Mouse (Mus musculus): ENCODE results near the gene Scfd2. TPM values are rescaled to one million over a fixed set of nuclear protein-coding genes. Genes with fewer than 3 reads are reported as not detected.
A peak's percentile ranks its signal among the peaks of the same experiment; 100 is the strongest.

Gene Scfd2
- polyA plus RNA-seq, 1 experiment from 2014 or later = 17.2 TPM

- 72% methylated on average over 5 of the region's 5 CpGs for WGBS
- no peak for ATAC-seq (ENCODE audit: insufficient number of reproducible peaks, insufficient read depth, low FRiP score, low TSS enrichment, low read depth)
Observed at GRCm38 (mm10) chr5:74361531-74361930, 170.0 kb downstream of the Scfd2 start.

GRCm38 (mm10) chr5:74358033-74358432 lies 173.5 kb downstream of the Scfd2 start:
- Histone ChIP-seq H3K4me1 (peaks cover under 1% of the 10 kb centered on the region; the same call in 1 of the 2 replicates), H3K9ac (no peak overlapping the region), H3K27me3 (no peaks in the 10 kb centered on the region), H3K9me3 (no peaks in the 10 kb centered on the region), H3K36me3 (no peaks in the 10 kb centered on the region), H3K27ac (no peak overlapping the region), H3K4me3 (no peak overlapping the region), H3K4me2 (no peak overlapping the region)
- no peak for ATAC-seq (ENCODE audit: insufficient number of reproducible peaks, insufficient read depth, low FRiP score, low TSS enrichment, low read depth)
- 85% methylated on average over 8 of the region's 8 CpGs for WGBS

More at GRCm38 (mm10) chr5:74361531-74361930, 170.0 kb downstream of the Scfd2 start:
- Histone ChIP-seq H3K9me3 (no peaks in the 10 kb centered on the region), H3K36me3 (no peaks in the 10 kb centered on the region), H3K27ac (no peak overlapping the region), H3K9ac (no peak overlapping the region), H3K4me2 (no peak overlapping the region), H3K27me3 (no peaks in the 10 kb centered on the region), H3K4me1 (peaks cover 15% of the 10 kb centered on the region), H3K4me3 (no peak overlapping the region)

- Histone ChIP-seq H3K4me3 (no peak overlapping the region), H3K36me3 (no peaks in the 10 kb centered on the region), H3K9me3 (no peaks in the 10 kb centered on the region), H3K27ac (no peak overlapping the region), H3K4me1 (no peaks in the 10 kb centered on the region), H3K4me2 (no peak overlapping the region), H3K9ac (no peak overlapping the region), H3K27me3 (no peaks in the 10 kb centered on the region)
- WGBS = 73% methylated on average over 2 of the region's 2 CpGs
- no peak for ATAC-seq (ENCODE audit: insufficient number of reproducible peaks, insufficient read depth, low FRiP score, low TSS enrichment, low read depth)
Observed at GRCm38 (mm10) chr5:74355416-74356177, 176.0 kb downstream of the Scfd2 start.

- H3K4me2 ChIP-seq = no peak overlapping the region
- H3K27me3 ChIP-seq = no peaks in the 10 kb centered on the region
- H3K27ac ChIP-seq = no peak overlapping the region
- no peaks in the 10 kb centered on the region for H3K9me3 ChIP-seq
- no peaks in the 10 kb centered on the region for H3K36me3 ChIP-seq
- H3K4me1 ChIP-seq = peaks cover 9% of the 10 kb centered on the region; the same call in 1 of the 2 replicates
- ATAC-seq (ENCODE audit: insufficient number of reproducible peaks, insufficient read depth, low FRiP score, low TSS enrichment, low read depth) = no peak
- H3K4me3 ChIP-seq = no peak overlapping the region
- no peak overlapping the region for H3K9ac ChIP-seq
- whole genome bisulfite sequencing = 69% methylated on average over 4 of the region's 4 CpGs
Observed at GRCm38 (mm10) chr5:74350909-74351308, 180.7 kb downstream of the Scfd2 start.

- no peaks in the 10 kb centered on the region for H3K27me3 ChIP-seq
- H3K36me3 ChIP-seq = no peaks in the 10 kb centered on the region
- no peak overlapping the region for H3K4me2 ChIP-seq
- no peaks in the 10 kb centered on the region for H3K9me3 ChIP-seq
- peaks cover 9% of the 10 kb centered on the region; the same call in 1 of the 2 replicates for H3K4me1 ChIP-seq
- ATAC-seq (ENCODE audit: insufficient number of reproducible peaks, insufficient read depth, low FRiP score, low TSS enrichment, low read depth) = no peak
- H3K9ac ChIP-seq = no peak overlapping the region
- 68% methylated on average over 11 of the region's 11 CpGs for WGBS
- H3K27ac ChIP-seq = no peak overlapping the region
- H3K4me3 ChIP-seq = no peak overlapping the region
Observed at GRCm38 (mm10) chr5:74348079-74348870, 183.3 kb downstream of the Scfd2 start.

- no peaks in the 10 kb centered on the region for H3K9me3 ChIP-seq
- no peaks in the 10 kb centered on the region for H3K36me3 ChIP-seq
- no peaks in the 10 kb centered on the region for H3K27me3 ChIP-seq
- H3K27ac ChIP-seq = peak overlapping the region; percentile 23; the same call in 1 of the 2 replicates
- 47% methylated on average over 2 of the region's 2 CpGs for WGBS
- no peak overlapping the region for H3K4me2 ChIP-seq
- 0 out of 2 replicates have a peak overlapping the region, but pooled peaks have one; percentile 37 for H3K9ac ChIP-seq
- ATAC-seq (ENCODE audit: insufficient number of reproducible peaks, insufficient read depth, low FRiP score, low TSS enrichment, low read depth) = no peak
- H3K4me3 ChIP-seq = no peak overlapping the region
- peaks cover 14% of the 10 kb centered on the region for H3K4me1 ChIP-seq
Observed at GRCm38 (mm10) chr5:74343045-74343444, 188.5 kb downstream of the Scfd2 start.

- Histone ChIP-seq H3K27ac (peak overlapping the region; percentile 60; the same call in 1 of the 2 replicates), H3K9ac (no peak overlapping the region), H3K4me3 (no peak overlapping the region), H3K9me3 (no peaks in the 10 kb centered on the region), H3K4me1 (peaks cover 14% of the 10 kb centered on the region), H3K4me2 (no peak overlapping the region), H3K36me3 (no peaks in the 10 kb centered on the region), H3K27me3 (no peaks in the 10 kb centered on the region)
- no peak for ATAC-seq (ENCODE audit: insufficient number of reproducible peaks, insufficient read depth, low FRiP score, low TSS enrichment, low read depth)
Observed at GRCm38 (mm10) chr5:74342557-74342956, 189.0 kb downstream of the Scfd2 start.

GRCm38 (mm10) chr5:74337491-74337890 lies 194.1 kb downstream of the Scfd2 start:
- no peak overlapping the region for H3K27ac ChIP-seq
- peaks cover 36% of the 10 kb centered on the region for H3K4me1 ChIP-seq
- H3K36me3 ChIP-seq = no peaks in the 10 kb centered on the region
- H3K27me3 ChIP-seq = no peaks in the 10 kb centered on the region
- WGBS = 91% methylated on average over 3 of the region's 3 CpGs
- no peak overlapping the region for H3K4me3 ChIP-seq
- H3K9me3 ChIP-seq = no peaks in the 10 kb centered on the region
- no peak overlapping the region for H3K9ac ChIP-seq
- no peak overlapping the region for H3K4me2 ChIP-seq
- ATAC-seq (ENCODE audit: insufficient number of reproducible peaks, insufficient read depth, low FRiP score, low TSS enrichment, low read depth) = no peak

GRCm38 (mm10) chr5:74336780-74337179 lies 194.8 kb downstream of the Scfd2 start:
- Histone ChIP-seq H3K4me3 (no peak overlapping the region), H3K27ac (no peak overlapping the region), H3K9me3 (no peaks in the 10 kb centered on the region), H3K36me3 (no peaks in the 10 kb centered on the region), H3K9ac (no peak overlapping the region), H3K4me2 (no peak overlapping the region), H3K27me3 (no peaks in the 10 kb centered on the region), H3K4me1 (peaks cover 33% of the 10 kb centered on the region)
- no peak for ATAC-seq (ENCODE audit: insufficient number of reproducible peaks, insufficient read depth, low FRiP score, low TSS enrichment, low read depth)
- WGBS = 58% methylated on average over 12 of the region's 12 CpGs

- Histone ChIP-seq H3K9ac (no peak overlapping the region), H3K27me3 (no peaks in the 10 kb centered on the region), H3K36me3 (no peaks in the 10 kb centered on the region), H3K4me2 (0 out of 2 replicates have a peak overlapping the region, but pooled peaks have one; percentile 5), H3K4me3 (no peak overlapping the region), H3K4me1 (peaks cover 37% of the 10 kb centered on the region), H3K9me3 (no peaks in the 10 kb centered on the region), H3K27ac (peak overlapping the region; percentile 69; the same call in 1 of the 2 replicates)
- ATAC-seq (ENCODE audit: insufficient number of reproducible peaks, insufficient read depth, low FRiP score, low TSS enrichment, low read depth) = no peak
- WGBS = 29% methylated on average over 3 of the region's 3 CpGs
Observed at GRCm38 (mm10) chr5:74333258-74333657, 198.3 kb downstream of the Scfd2 start.

GRCm38 (mm10) chr5:74326228-74326627 lies 205.3 kb downstream of the Scfd2 start:
- Histone ChIP-seq H3K27me3 (no peaks in the 10 kb centered on the region), H3K9ac (no peak overlapping the region), H3K27ac (no peak overlapping the region), H3K4me3 (no peak overlapping the region), H3K36me3 (no peaks in the 10 kb centered on the region), H3K4me2 (no peak overlapping the region), H3K9me3 (no peaks in the 10 kb centered on the region), H3K4me1 (peaks cover 11% of the 10 kb centered on the region; the same call in 1 of the 2 replicates)
- WGBS = 95% methylated on average over 6 of the region's 6 CpGs
- ATAC-seq (ENCODE audit: insufficient number of reproducible peaks, insufficient read depth, low FRiP score, low TSS enrichment, low read depth) = no peak

All from embryonic facial prominence, embryonic 13.5 days (tissue).